Mouse (Mus musculus): ENCODE results near the gene Negr1. TPM values are rescaled to one million over a fixed set of nuclear protein-coding genes. Genes with fewer than 3 reads are reported as not detected.

Negr1 gene
- polyA plus RNA-seq, 1 experiment from 2014 or later, result 0.26 TPM

DNA sequence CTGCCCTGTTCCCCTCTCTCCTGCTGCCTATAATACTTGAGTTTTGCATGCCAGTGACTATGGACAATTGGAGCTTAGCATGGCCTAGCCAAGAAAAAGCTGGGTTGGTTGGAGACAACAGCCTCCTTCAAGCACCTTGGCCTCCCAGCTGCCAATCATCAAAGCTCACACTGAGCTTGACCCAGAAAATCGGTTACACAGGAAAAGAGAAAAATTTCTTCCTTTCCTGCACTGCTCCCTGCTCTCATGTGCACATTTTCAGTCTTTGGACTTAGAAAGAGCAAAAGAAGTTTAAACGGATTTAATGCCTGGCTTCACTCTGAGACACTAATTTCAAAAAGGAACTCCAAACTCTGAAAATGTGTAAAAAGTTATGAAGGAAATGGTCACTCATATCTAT, 233.0 kb downstream of the Negr1 start:
- no peak for DNase-seq (ENCODE audit: low spot score)

DNA sequence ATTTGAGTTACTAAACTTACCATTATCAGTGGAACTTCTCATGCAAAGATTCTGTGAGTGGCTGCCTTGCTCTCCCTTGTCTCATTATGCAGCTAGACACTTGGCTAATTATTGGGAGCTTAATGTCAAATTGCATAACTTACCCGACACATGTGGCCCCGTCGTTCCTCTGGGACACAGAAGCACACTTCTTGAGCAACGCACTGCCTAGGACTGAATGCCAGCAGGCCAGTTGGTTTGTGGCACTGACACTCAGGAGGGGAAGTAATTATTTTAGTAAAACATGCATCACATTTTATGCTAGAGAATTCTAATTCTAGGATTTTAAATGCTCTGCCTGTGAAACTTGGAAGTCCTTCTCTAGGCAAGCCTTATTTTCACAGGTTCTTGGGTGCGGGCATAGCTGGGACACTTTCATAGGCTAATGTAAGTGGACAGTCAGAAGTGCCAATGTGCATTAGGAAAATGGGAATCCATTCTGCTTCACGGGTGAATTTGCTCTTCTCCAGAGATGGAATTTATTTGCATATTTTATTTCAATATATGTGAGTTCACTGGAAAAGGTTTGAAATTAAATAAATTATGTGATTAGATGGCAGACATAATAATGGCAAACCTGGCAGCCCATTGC, 234.6 kb downstream of the Negr1 start:
- no peak for DNase-seq (ENCODE audit: low spot score)

DNA sequence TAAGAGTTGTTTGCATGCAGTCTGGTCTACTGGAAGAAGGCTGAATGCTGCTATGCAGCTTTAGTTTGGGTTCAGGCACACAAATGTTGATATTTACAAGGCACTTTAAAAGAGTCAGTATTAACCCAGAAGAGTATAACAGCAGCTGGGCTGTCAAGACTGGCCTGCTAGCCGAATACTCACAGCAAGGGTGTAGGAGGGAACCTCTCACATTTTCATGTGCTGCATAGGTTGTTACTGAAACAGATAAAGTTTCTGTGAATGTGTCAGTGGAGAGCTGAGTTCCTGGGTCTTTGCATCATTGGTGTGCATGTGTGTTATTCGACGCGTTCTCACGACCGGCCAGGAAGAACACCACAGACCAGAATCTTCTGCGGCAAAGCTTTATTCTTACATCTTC, 237.6 kb downstream of the Negr1 start:
- no peak for DNase-seq (ENCODE audit: low spot score)

DNA sequence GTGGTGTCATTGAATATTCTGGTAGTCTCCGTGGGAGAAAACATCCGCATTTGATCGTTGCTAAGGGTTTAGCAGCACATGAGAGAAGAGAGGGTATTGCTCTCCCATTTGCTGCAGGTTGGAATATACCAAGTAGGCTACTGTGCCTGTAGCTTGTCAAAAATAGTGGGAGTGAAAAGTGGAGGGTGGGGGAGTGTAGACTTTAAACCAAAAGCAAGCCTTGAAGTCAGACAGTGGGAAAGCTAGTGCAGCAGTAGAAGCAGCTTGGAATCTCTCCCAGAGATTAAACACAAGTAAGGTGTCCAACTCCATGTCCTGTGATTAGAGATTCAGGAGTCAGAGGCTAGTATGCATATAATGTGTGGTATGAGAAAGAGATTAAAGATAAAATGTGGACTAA, 248.2 kb downstream of the Negr1 start:
- no peak for DNase-seq (ENCODE audit: low spot score)

DNA sequence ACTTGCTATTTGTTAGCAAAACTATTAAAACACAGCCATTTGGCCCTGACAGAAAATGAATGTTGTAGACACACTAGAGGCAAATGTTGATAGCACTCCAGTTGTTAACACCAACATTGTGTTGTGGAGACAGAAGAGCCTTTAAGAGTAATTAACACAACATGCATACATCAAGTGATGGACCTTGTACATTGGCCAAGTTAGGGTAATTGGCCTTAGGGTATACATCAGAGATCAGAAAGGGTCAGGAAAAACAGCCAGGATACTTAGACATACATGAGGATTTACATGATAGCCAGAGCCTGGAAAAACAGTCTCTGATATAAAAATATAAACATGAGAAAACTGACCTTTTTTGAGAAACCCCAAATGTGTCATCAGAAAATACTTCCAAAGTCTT, 255.3 kb downstream of the Negr1 start:
- no peak for DNase-seq (ENCODE audit: low spot score)

DNA sequence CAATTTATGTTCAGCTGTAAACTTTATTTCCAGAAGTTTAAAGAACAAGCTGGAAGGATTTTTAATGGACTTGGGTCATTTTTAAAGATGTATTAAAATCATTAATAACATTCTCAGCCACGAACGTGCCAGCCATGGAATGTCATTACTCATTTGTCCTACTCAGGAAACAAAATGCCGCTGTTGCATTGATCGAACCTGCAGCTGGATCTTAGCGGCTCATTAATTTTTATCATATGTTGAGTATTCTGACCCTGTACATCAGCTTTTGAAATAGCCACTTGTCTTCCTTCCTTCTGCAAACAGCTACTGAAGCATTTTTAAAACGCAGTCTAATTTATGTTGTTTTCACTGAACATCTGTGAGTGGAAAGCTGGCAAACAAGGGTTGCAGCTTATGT, 255.9 kb downstream of the Negr1 start:
- DNase-seq (ENCODE audit: low spot score), result no peak

DNA sequence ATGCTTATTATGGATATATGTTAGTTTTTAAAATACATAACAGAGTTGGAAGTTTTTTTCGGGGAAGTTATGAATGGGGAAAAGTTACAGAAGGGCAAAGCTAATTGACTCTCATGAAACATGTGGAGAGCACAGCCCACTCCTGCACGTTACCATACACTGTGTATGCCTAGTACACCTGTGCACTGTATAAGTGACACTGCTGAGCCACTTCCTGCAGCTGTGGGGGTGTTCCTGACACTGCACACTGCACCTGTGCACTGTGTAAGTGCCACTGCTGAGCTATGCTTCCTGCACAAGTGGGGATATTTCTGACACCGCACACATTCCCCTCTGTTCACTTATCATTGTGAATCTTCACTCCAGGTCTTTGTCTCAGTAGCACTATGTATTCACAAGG, 261.4 kb downstream of the Negr1 start:
- peak; percentile 4 for DNase-seq (ENCODE audit: low spot score)

GRCm38 (mm10) chr3:156833920-156834319, 272.3 kb downstream of the Negr1 start:
- no peak for DNase-seq (ENCODE audit: low spot score)

DNA sequence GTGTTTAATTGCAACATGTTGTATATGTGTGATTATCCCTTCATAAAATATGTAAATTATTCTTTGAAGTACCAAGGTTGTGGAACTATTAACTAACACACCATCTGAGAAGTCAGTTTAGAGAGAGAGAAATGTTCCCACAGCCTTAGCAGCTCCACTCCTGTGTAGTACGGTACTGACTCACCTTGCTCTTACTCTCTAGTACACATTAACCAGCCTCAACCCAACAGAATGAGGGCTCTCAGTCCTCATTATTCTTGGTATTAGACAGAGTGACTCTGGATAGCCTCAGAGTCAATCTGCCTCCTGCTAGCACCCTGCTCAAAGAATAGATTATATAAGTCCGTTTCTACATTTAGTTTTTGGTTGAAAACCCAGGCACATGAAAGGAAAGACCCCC, 277.0 kb downstream of the Negr1 start:
- DNase-seq (ENCODE audit: low spot score), result no peak

- DNase-seq (ENCODE audit: low spot score), result no peak
These were observed 286.8 kb downstream of the Negr1 start for GRCm38 (mm10) chr3:156848385-156848784.

GRCm38 (mm10) chr3:156851921-156852320, 290.3 kb downstream of the Negr1 start:
- no peak for DNase-seq (ENCODE audit: low spot score)

- no peak for DNase-seq (ENCODE audit: low spot score)
These were observed 308.8 kb downstream of the Negr1 start for GRCm38 (mm10) chr3:156870239-156870921.

GRCm38 (mm10) chr3:156870922-156871257, 309.3 kb downstream of the Negr1 start:
- no peak for DNase-seq (ENCODE audit: low spot score)

- DNase-seq (ENCODE audit: low spot score), result no peak
These were observed 310.1 kb downstream of the Negr1 start for GRCm38 (mm10) chr3:156871641-156872196.

DNA sequence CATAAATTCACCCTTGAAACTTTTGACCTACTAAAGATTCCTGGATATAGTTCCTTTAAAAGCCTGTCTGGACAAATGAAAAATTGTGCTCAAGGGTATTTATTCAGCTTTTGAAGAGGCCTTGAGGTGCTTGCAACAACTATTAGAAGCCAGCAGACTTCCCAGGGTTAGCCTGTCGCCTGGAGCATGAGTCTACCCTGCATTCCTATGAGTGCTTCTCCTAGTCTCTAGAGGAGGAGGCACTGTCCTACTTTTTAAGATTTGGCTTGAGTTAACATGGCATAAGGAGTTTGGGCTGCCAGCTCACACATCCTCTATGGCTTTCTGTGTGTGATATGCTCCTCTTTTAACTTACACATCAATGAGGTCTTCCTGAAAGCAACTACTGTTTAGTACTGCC, 315.0 kb downstream of the Negr1 start:
- no peak for DNase-seq (ENCODE audit: low spot score)

- no peak for DNase-seq (ENCODE audit: low spot score)
These were observed 320.5 kb downstream of the Negr1 start for GRCm38 (mm10) chr3:156882129-156882528.

DNA sequence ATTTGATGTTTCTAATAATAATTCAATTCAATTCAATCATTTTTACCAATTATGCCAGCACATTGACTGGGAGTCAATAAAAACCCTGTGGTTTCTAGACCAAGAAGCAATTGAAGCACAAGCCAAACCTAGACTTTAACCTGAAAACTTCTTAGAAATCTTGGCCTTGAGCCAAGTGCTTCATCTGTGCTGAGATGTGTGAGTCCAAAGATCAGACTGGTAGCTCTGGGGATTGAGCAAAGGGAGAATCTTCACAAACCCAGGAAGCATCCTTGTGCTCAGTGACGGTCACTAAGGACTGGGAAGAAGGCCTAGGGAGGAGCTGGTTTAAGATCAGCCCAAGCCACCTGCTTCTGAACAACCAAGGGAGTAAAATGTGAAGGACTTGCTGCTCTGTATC, 322.3 kb downstream of the Negr1 start:
- DNase-seq (ENCODE audit: low spot score), result no peak

DNA sequence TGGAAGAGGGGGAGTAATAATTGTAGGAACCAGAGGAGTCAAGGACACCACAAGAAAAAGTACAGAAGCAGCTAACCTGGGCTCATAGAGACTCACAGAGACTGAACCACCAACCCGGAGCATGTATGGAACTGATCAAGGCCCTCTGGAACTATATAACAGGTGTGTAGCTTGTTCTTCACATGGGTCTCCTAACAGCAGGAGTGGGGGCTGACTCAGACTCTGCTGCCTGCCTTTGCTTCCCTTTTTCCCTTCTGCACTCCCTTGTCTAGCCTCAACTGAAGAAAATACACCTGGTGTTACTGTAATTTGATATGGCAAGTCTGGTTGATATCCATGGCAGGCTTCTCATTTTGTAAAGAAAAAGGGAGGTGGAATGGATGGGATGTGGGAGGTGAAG, 324.1 kb downstream of the Negr1 start:
- no peak for DNase-seq (ENCODE audit: low spot score)

GRCm38 (mm10) chr3:156886915-156887314, 325.3 kb downstream of the Negr1 start:
- DNase-seq (ENCODE audit: low spot score), result no peak

DNA sequence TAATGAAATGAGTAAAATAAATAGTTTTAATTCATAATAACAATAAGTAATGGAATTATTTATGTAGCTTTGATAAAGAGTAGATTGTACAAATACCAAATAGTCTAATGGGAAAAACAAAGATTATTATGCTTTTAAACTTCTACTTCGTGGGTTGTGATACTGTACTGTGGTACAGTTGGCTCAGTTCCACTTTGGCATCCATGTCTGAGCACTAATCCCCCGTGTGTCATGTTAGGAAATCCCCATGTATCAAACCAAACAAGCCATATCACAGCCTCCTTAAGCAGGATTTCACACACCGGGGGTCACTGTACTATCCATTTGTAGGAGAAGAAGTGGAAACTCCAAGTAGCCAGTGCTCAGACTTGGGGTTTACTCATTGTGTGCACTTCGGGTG, 329.4 kb downstream of the Negr1 start:
- no peak for DNase-seq (ENCODE audit: low spot score)

DNA sequence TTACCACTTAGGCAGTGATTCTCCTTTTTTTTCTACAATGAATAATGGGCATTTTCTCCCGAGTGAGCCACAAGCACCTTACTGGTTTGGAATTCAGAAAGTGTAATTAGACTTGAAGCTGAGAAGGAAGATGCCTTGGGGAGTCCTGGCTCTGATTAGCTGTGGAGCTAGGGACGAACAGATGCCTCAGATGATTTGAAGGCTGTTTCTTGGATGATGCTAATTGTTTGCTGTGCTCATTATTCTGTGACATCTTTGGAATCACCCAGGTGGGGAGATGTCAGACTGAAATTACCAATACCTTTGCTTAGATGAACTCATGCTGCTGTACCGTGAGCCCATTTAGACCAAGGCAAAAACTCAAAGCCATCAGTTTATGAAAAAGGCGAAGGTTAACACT, 333.7 kb downstream of the Negr1 start:
- no peak for DNase-seq (ENCODE audit: low spot score)

GRCm38 (mm10) chr3:156896106-156896505, 334.5 kb downstream of the Negr1 start:
- DNase-seq (ENCODE audit: low spot score), result no peak

DNA sequence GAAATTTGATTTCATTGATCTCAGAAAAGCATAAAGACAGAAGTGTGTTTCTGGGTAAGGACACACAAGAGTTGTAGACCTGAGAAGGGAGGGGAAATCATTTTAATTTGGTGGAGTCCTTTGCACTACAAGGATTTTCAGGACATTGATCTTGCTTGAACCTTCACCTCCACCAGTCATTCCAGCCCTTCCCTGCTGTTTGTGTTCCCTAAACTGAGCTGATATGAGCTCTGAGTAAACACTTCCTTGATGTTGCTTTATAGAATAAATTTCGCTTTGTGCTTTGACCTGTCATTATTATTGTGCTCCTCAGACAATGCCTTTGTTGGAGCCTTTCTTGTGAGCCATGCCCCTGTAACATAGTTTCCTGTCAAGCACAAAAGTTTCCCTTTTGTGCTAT, 335.0 kb downstream of the Negr1 start:
- no peak for DNase-seq (ENCODE audit: low spot score)
